Mouse (Mus musculus) midbrain, postnatal 0 days (tissue): Measurements from ENCODE around the gene Apoa2. TPM values are rescaled to one million over a fixed set of nuclear protein-coding genes. Genes with fewer than 3 reads are reported as not detected.

Source experiments
- ATAC-seq: fragments of 200-750 bp; cut with Nextera tagmentation; 2 replicates; pipeline ENCODE4 v1.8.0; 2017; ENCODE audit warnings: moderate number of reproducible peaks, mild to moderate bottlenecking, moderate TSS enrichment, moderate library complexity; ENCODE audit not compliant: low FRiP score
- DNase-seq: peaks from one replicate; pipeline ENCODE4 v3.0.0-alpha.2; 2015; ENCODE audit warnings: low spot score
- H3K27ac ChIP-seq: fragments of 300-500 bp; sonication (generic); 2 replicates; pipeline ENCODE4 v1.5.1; 2014; ENCODE audit warnings: low read depth, mild to moderate bottlenecking, low read length, mixed read lengths
- H3K27me3 ChIP-seq: fragments of 300-500 bp; sonication (generic); 2 replicates; pipeline ENCODE4 v1.6.1; 2014; ENCODE audit warnings: low read length, control low read depth, mixed read lengths; ENCODE audit not compliant: insufficient read depth
- H3K36me3 ChIP-seq: fragments of 300-500 bp; sonication (generic); 2 replicates; pipeline ENCODE4 v1.6.1; 2014; ENCODE audit warnings: low read length, control low read depth, mixed read lengths; ENCODE audit not compliant: insufficient read depth
- H3K4me1 ChIP-seq: fragments of 300-500 bp; sonication (generic); 2 replicates; pipeline ENCODE4 v1.6.1; 2014; ENCODE audit warnings: mild to moderate bottlenecking, control low read depth, antibody characterized with exemption, low read length, mixed read lengths; ENCODE audit not compliant: insufficient read depth
- H3K4me2 ChIP-seq: fragments of 300-500 bp; sonication (generic); 2 replicates; pipeline ENCODE4 v1.6.1; 2014; ENCODE audit warnings: low read depth, mild to moderate bottlenecking, low read length, mixed read lengths; ENCODE audit not compliant: poor library complexity, severe bottlenecking
- H3K4me3 ChIP-seq: fragments of 300-500 bp; sonication (generic); 2 replicates; pipeline ENCODE4 v1.5.1; 2014; ENCODE audit warnings: low read depth, mild to moderate bottlenecking, low read length, moderate library complexity
- H3K9ac ChIP-seq: fragments of 300-500 bp; sonication (generic); replicated peaks from 2 replicates; pipeline ENCODE4 v1.6.1; 2014; ENCODE audit warnings: mild to moderate bottlenecking, low read length, moderate library complexity, mixed read lengths; ENCODE audit not compliant: poor library complexity, severe bottlenecking
- H3K9me3 ChIP-seq: fragments of 300-500 bp; sonication (generic); 2 replicates; pipeline ENCODE4 v1.6.1; 2016; ENCODE audit warnings: low read length, control low read depth
- CTCF ChIP-seq: IDR thresholded peaks from 2 replicates; pipeline ENCODE4 v1.5.1; 2016; ENCODE audit warnings: antibody characterized with exemption, mild to moderate bottlenecking
- WGBS: fragments of 180-500 bp; shearing (Covaris S2); extraction: QIAGEN DNeasy Blood & Tissue Kit; methylation state at CpG from one replicate; pipeline ENCODE4 v1.1.7; 2014; 5-methylcytosine and 5-hydroxymethylcytosine counted together
- polyA plus RNA-seq: library from polyadenylated mRNA; unstranded; fragments of >200 nt; fragmentation: Nextera tagmentation; extraction: Ambion mirVana; gene quantifications from 2 replicates; pipeline ENCODE4 v1.2.1, GENCODE M21; 2015
- total RNA-seq: library from RNA; depleted of rRNA; stranded (reverse); fragments of >200 nt; gene quantifications from 2 replicates; pipeline ENCODE4 v1.2.3, GENCODE M21; 2014

The Apoa2 gene
- total and polyA plus RNA-seq, 2 experiments from 2014 or later = 3.7 to 5.2 TPM

DNA sequence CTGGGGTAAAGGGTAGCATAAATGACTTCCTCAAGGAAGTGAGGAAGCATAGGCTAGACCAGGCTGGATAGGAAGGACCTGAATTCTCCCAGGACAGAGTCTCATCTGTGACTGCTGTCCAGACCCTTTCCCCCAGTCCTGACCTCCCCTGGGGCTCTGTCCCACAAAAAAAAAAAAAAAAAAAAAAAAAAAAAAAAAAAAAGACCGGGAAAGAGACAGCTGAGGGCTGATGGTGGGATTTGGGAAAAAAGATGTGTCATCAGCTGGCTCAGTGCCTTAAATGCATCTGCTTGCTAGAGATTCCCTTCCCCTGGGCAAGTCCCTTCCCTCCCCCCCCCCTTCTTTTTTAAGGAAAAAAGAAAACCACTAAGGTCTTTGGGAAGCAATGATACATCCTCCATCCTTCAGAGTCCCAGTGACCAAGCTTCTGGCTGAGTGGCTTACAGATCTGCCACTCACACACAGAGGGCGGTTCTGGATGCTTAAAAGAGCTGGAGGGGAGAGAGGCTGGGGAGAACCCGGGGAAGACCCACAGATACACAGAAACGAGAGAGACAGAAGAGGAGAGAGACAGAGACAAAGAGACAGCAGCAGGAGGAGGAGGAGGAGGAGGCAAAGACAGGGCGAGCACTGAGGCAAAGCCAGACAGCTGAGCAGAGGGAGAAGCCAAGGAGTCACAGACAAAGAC is 25.2 kb downstream of the Apoa2 start, which contains the start of gene Adamts4:
Adamts4 (plus strand) TSS at position 509 of the 688 bp plus-strand sequence.
- 3% methylated on average over 4 of the region's 5 CpGs for whole genome bisulfite sequencing
- ATAC-seq (no peak), DNase-seq (peak; percentile 70)
- H3K9ac ChIP-seq = peak within 1 kb of the TSS; percentile 30
- H3K4me1 ChIP-seq = peaks cover 9% of the 10 kb centered on the region; the same call in 1 of the 2 replicates
- H3K9me3 ChIP-seq = no peaks in the 10 kb centered on the region
- H3K4me2 ChIP-seq = peak within 1 kb of the TSS; percentile 57
- H3K36me3 ChIP-seq = no peaks in the 10 kb centered on the region
- no peaks in the 10 kb centered on the region for H3K27me3 ChIP-seq
- H3K4me3 ChIP-seq = peak within 1 kb of the TSS; percentile 31
- TF ChIP-seq CTCF = no peak
- no peak within 1 kb of the TSS for H3K27ac ChIP-seq

DNA sequence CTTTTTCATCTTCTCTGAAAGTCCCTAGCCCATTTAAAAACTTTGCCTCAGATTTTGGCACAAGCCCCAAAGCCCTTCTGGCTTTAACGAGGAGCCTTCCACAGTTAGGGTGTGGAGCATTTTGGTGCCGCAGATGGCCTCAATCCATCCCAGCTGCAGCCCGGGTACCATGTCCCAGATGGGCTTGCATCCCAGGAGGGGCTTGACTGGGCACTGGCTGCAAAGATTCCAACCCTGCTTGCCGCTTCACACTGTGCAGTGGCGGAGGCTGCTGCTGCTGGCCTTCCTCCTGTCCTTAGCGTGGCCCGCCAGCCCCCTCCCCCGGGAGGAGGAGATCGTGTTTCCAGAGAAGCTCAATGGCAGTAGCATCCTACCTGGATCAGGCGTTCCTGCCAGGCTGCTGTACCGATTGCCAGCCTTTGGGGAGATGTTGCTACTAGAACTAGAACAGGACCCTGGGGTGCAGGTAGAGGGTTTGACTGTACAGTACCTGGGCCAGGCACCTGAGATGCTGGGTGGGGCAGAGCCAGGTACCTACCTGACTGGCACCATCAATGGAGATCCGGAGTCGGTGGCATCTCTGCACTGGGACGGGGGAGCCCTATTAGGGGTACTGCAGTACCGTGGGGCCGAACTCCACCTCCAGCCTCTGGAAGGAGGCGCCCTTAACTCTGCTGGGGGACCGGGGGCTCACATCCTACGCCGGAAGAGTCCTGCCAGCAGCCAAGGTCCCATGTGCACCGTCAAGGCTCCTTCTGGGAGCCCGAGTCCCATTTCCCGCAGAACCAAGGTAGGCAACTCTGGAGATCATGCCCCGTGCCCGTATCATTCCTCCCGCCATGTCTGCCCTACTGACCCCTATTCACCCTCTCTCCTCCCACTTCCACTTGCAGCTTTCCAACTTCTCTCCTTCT is 26.1 kb downstream of the Apoa2 start, which contains the start of gene Ndufs2:
Ndufs2 (minus strand) TSS at position 709 of the 914 bp plus-strand sequence.
- Histone ChIP-seq H3K27ac (peak within 1 kb of the TSS; percentile 26; the same call in 1 of the 2 replicates), H3K4me2 (peak within 1 kb of the TSS; percentile 57), H3K4me1 (peaks cover 9% of the 10 kb centered on the region; the same call in 1 of the 2 replicates), H3K9ac (peak within 1 kb of the TSS; percentile 33), H3K36me3 (no peaks in the 10 kb centered on the region), H3K27me3 (no peaks in the 10 kb centered on the region), H3K4me3 (peak within 1 kb of the TSS; percentile 31), H3K9me3 (no peaks in the 10 kb centered on the region)
- WGBS = 8% methylated on average over 26 of the region's 26 CpGs
- DNase-seq = peak; percentile 59
- ATAC-seq = peak; percentile 13; the same call in 1 of the 2 replicates
- no peak for TF ChIP-seq CTCF

DNA sequence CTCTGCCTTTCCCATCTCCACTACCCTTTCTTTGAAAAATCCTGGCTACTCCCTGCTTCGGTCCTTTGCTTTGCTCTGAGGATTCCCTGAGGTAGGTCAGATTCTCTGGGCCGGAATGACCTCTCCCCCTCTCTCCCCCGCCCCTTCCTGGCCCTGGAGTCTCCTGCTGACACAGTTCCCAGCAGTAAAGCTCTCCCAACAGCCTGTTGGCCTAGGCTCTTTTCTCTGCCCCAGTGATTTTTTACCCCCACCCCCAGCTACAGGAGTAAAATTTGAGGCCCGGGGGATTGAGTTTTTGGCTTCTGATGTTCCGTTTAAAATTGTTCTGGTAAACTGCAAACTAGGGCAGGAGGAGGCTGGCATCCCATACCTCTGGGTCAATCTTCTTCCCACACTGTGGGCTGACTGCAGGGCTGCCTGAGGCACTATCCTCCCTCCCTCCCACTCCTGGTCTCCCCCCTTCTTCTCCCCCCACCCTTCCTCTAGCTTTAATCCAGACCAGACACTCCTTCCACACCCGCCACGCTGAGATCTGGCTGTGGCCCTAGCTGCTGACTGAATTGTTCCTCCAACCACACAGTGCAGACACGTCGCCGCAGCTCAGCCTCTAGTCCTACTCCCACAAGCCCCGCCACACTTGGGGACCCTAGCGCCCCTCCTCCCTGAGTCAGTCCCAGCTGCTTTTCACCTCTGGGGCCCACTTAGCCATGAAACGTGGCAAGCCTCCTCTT is 26.9 kb downstream of the Apoa2 start:
- WGBS = 7% methylated on average over 13 of the region's 13 CpGs

DNA sequence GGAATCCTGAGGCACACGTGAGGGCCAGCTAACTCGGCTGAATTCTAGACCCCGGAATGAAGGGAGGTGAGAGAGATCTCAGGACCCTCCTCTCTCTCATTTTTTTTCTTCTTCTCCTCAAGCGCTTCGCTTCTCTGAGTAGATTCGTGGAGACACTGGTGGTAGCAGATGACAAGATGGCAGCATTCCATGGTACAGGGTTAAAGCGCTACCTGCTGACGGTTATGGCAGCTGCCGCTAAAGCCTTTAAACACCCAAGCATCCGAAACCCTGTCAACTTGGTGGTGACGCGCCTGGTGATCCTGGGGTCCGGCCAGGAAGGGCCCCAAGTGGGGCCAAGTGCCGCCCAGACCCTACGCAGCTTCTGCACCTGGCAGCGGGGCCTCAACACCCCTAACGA is 27.6 kb downstream of the Apoa2 start:
- DNase-seq (peak; percentile 42), ATAC-seq (no peak)
- H3K4me1 ChIP-seq = peaks cover 9% of the 10 kb centered on the region; the same call in 1 of the 2 replicates
- TF ChIP-seq CTCF = 0 out of 2 replicates have a peak, but pooled peaks have one; percentile 24
- 48% methylated on average over 17 of the region's 17 CpGs for WGBS
- H3K9ac ChIP-seq = 0 out of 2 replicates have a peak overlapping the region, but pooled peaks have one; percentile 33
- H3K27me3 ChIP-seq = no peaks in the 10 kb centered on the region
- peak overlapping the region; percentile 26; the same call in 1 of the 2 replicates for H3K27ac ChIP-seq
- H3K4me2 ChIP-seq = peak overlapping the region; percentile 57
- no peaks in the 10 kb centered on the region for H3K9me3 ChIP-seq
- H3K4me3 ChIP-seq = 0 out of 2 replicates have a peak overlapping the region, but pooled peaks have one; percentile 5
- no peaks in the 10 kb centered on the region for H3K36me3 ChIP-seq

More for the DNA sequence above, 26.9 kb downstream of the Apoa2 start:
- ATAC-seq = no peak; the same call in 1 of the 2 replicates
- peak; percentile 46 for DNase-seq
- no peaks in the 10 kb centered on the region for H3K9me3 ChIP-seq
- 0 out of 2 replicates have a peak overlapping the region, but pooled peaks have one; percentile 33 for H3K9ac ChIP-seq
- H3K4me2 ChIP-seq = peak overlapping the region; percentile 57
- TF ChIP-seq CTCF = no peak
- H3K27me3 ChIP-seq = no peaks in the 10 kb centered on the region
- no peaks in the 10 kb centered on the region for H3K36me3 ChIP-seq
- H3K4me1 ChIP-seq = peaks cover 9% of the 10 kb centered on the region; the same call in 1 of the 2 replicates
- H3K27ac ChIP-seq = no peak overlapping the region; the same call in 1 of the 2 replicates
- peak overlapping the region; percentile 31; the same call in 1 of the 2 replicates for H3K4me3 ChIP-seq
